Mouse (Mus musculus) yolk sac, embryonic 10.5 days (tissue): ENCODE results near the gene Trpm5.

Source experiments
- DNase-seq: peaks from one replicate; pipeline ENCODE4 v3.0.0-alpha.2; 2017; ENCODE audit warnings: low spot score

Trpm5 gene

DNA sequence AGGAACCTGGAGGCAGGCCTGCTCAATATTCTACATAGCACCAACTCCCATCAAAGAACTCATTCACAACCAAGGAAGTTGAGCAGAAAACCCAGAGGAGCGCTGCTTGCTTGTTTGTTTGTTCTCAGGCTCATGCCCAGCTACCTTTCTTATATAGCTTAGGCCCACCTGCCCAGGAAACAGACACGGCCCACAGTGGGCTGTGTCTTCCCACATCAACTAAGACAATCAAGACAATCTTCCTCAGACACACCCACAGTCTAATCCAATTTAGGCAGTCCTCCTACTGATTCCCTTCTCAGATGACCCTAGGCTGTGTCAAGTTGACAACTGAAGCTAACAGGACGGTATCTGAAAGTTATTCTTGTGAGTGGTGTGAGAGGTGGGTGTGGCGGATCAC lies 11.6 kb upstream of the Trpm5 start, which contains the start of gene Kcnq1:
Gene Kcnq1, plus strand, starts transcription at position 301 of the 400 bp plus-strand sequence.
- no peak for DNase-seq

DNA sequence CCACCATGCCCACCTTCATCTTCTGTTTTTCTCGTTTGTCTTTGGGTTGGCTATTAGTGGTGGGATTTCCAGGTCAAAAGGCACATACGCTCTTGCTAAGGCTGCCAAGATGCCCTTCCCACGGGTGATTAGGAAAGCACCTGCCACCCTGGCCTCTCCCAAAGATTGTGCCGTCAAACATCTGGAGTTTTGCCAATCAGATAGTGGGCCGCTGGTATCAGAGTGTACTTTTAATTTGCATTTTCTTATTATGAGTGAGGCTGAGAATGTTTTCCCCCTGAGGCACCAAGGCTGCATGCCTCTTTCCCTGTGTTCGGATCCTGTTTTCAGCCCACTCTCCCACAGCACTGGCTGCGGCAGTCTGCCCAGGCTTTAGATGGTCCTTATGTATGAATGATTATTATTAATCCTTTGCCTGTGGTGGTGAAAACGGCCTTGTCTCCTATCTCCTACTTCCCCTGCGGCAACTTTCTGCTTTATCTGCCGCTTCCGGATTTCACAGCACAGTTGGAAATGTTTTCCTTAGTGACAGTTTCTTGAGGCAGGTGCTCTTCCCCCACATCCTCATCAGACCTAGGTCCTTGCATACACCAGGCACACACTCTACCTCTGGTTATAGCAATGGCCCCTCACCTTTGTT lies 10.9 kb upstream of the Trpm5 start:
- DNase-seq = no peak

DNA sequence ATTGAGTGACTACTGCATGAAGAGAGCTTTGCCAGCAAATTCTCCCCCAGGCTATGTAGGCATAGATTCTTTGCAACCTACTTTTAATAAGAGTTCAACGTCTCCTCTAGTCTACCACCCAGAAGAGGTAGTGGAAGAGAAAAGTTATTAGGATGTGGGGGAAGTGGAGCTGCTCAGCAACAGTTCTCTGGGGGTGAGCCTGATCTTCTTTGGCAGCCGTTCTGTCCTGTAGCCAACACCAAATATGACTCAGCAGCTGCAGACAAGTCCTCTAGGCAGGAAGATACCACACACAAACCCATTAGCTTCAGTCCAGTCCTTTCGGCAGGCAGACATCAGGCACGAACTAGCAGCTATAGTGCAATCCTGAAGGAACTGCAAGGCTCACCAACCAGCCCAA lies 6.3 kb upstream of the Trpm5 start:
- DNase-seq = no peak

DNA sequence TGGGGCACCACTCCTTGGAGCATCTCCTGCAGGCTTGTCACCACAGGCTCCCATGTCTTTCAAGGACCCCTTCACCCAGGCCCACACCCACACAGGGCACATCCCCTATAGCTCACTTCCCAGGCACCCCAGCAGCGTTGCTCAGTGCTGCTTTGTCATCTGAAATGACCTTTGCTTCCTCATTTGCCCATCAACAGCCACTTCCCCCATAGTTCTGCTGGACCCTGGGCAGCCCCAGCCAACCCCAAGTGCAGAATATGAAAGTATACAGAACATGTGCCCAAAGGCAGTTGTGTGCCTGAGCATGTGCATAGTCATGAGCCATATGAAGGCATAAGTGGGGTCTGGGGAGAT lies 1.1 kb upstream of the Trpm5 start:
- DNase-seq = no peak

DNA sequence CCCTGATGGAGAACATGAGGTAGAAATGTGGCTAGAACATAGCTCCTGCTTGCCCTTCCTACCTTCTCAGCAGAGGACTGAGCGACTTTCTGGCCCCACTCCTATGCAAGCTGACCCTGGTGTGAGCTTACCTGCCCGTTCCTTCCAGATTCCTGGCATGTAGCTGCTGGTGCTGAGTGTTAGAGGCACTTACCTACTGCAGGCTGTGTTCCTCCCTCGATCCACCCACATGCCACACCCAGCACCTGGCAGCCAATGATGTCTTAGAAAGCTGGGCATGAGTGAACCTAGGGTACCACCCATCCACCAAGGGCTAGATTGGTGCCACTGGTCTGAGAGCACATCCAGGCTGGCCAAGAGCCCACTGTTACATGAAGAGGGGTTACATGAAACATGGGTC lies 595 bp downstream of the Trpm5 start:
- no peak for DNase-seq

DNA sequence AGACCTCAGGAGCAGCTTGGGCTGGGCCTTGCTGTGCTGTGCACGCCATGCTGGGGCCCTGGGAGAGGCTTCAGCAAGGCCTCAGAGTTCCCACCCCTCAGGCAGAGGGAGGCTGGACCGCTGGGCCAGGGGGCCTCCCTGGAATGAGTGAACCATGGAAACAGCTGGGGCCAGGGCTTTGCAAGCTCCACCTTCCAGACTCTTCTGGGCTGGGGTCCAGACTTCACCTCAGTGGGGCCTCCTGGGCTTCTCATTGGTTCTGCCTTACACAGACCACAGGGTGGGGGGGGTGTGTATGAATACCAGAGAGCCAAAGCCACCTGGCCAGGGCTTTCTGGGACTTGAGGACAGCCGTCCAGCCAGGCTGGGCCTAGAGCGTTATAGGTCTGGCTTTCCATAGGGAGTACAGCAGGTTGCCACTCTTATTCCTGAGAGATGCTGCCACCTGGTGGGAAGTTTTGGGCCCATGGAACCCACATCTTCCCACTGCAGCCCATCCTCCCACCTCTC lies 7.3 kb downstream of the Trpm5 start:
- DNase-seq = peak; percentile 31

DNA sequence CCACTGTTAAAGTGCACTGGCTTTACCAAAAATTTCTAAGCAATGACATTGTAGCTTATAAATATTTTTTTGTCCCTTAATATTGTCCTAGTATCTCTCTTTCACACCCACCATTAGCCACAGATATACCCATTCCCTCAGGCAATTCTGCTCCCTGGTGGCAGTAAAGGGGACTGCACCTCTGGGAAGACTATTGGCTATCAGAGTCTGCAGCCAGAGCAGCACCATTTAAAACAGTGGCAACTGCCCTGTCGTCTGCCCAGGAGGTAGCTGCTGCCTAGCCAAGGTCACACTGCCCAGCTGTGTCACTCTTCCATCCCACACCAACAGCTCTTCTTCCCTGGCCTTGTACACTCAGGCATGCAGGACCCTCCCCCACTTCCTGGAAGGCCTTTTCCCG lies 8.1 kb downstream of the Trpm5 start:
- peak; percentile 32 for DNase-seq

DNA sequence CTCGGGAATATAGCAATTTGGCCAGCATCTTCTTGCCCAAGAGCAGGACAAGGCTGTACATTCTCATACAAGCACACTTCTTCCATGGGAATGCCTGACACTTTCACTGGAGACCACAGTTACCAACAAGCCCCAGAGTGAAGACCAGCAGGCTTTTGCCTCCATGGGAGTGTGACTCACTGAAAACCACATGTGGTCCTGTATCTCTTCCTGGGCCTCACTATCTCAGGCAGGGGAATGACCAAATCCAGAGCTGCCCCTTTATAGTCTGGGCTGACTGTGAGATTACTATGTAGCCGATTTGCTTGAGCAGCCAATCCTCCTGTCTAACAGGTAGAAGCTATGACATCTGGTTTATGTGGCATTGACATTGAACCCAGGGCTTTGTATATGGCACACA lies 10.7 kb downstream of the Trpm5 start:
- no peak for DNase-seq

DNA sequence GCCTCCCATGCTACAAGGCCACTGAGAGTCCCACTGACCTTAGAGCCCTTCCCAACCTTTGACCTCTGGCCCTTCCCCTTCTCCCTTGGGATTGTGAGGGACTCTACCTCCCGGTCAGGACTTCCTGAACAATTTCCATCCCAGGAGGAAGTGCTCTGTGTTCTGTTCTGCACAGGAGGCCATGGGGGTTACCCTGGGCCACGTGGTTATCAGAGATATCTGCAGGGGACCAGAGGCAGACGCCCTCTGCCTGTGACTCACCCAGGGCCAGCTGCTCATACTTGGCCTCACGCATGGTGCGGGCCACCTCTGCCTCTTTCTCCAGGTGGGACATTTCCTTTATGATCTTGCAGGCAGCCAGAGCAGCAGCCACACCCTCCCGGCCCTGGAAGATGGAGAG lies 12.4 kb downstream of the Trpm5 start:
- DNase-seq = no peak

DNA sequence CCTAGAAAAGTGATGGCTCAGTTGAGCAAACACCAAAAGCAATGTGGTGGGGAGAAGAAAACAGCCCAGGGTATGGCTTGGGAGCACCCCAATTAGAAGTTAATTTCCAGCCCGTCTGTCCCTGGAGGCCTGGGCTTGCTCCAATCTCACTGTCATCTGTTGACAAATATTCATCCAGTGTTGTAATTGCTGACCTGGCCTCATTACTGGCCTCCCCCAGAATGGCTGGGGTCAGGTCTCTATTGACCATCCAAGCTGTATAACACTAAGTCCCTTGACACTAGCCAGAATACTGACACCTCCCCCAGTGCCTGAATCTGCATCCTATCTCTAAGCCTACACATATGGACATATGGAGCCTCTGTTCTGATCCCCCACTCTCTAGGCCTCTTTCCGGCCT lies 17.1 kb downstream of the Trpm5 start:
- DNase-seq = no peak

DNA sequence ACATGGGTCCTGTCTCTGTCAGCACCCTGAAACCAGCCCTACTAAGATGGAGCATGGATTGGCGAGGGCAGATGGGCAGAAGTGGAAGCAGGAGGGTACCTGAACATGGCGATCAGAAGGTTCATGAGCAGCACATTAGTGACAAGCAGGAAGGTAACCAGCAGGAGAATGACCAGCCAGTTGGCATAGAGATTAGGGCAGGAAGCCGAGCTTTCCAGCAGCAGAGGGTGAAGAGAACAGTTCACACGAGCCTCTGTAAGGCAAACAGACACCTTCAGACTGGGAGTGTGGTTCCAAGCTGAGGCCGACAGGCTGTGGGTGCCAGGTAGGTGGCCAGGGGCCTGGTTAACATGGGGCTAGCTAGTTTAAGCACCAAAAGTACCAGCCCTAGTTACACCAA lies 19.0 kb downstream of the Trpm5 start:
- no peak for DNase-seq

DNA sequence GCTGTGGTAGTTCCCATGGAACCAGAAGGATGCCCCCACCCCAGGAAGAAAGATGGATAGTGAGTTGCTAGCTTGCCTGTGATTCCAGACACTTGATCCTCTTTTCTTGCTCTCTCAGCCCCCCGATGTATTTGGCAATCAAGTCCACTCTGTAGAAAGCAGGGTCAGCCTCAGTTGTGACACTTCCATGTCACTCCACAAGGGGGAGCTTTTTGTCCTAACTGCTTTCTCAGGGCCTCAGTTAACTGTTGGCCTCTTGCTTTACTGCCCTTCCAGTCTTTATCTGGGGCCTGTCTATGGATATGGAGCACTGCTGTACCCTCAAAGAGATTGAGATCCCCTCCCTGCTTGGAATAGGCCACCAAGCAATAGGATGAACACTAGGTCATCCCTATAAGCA lies 21.4 kb downstream of the Trpm5 start:
- DNase-seq = no peak

DNA sequence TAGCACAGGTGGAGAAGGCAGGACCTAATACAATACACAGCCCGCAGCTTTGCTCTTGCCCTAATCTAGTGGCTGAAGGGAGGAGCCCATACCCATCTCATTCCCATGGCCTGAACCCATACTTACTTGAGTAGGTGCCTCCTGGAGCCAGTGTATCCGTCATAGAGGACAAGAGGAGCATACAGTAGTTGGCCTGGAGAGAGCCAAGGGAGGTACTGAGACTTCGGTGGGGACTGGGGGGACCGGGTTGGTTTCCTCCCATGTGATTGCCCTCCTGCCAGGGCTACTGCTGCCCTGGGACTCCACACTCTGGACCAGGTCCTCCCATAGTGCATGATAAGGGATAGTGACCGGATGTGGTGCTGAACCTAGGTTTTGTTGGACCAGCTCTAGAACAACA lies 21.8 kb downstream of the Trpm5 start:
- DNase-seq = no peak

DNA sequence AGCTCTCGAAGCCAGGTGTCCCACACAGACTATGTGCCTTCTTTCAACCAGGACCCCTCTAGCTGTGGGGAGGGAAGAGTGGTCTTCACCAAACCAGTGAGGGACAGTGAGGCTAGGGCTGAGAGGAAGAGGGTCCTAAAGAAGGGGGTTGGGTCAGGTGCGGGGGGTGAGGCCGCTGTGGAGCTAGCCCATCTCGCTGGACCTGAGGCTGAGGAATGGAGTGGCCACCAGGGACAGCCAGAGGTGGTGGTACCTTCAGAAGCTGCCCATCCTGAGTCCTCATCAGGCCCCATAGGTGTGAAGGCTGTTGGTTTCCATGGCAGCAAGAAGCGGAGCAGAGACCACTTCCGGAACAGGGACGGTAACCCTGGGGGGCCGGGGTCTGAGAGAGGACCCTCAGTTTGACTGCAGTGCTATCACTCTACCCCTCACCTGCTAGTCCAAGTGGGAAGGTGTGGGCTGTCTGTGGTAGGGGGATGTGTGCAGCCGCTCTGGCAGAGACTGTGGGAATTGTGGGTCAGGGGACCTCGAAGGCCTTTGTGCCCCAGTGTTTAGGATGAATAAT lies 23.9 kb downstream of the Trpm5 start:
- no peak for DNase-seq

DNA sequence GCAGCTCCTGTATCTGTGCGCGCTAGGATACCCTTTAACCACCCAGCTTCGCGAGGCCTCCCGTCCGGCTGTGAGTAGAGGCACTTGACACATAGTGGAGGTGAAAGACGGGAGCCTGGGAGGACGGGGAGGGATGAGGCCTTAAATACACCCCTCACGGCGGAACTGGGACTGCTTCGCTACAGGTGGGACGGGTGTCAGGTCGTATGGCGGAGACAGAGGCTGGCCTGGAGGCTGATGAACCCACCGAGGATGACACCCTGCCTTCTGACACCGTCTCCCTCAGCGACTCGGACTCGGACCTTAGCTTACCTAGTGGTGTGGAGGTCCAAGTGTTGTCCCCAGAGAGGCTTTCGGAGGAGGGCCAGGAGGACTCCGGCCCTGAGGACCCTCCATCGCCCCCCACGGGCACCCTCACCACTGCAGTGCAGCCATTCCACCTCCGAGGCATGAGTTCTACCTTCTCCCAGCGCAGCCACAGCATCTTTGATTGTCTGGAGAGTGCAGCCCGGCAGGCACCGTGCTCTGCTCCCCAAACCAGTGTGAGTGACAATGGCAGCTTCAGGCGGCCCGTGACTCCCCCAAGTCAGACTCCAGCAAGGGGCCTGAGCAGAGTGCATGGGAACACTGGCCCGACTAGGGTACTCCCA lies 24.6 kb downstream of the Trpm5 start:
- DNase-seq = no peak

DNA sequence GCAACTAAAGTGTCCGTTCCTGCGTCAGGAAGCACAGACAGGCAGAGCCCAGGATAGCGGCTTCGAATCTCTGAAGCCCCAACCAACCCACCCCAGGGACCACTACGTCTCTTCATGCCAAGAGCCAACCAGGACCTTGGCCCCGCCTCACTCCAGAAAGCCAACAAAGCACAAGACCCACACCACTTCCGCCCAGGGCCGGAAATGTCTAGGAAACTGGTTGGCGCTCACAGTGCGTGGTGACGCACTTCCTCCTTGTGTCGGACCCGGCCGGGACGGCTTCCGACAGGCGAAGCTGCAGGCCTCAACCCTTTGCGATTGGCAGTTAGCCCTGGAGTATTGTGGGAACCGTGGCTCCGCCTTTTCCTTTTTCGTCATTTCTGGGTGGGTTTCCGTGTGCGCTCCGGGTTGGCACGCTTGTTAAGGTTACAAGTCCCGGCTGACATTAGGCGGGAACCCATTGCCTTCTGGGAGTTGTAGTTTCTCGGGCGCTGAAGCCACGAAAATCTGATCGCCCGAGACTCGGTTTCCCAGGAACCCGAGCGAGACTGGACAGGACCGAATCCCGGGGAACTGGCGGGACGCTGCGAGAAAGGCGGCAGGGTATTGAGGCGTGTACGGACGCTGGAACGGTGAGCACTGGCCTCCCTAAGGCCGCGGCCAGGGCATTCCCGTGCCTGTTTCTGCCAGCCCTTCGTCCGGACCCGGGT lies 25.4 kb downstream of the Trpm5 start, which contains the start of gene Tssc4:
Gene Tssc4, plus strand, starts transcription at position 368 of the 710 bp plus-strand sequence.
- DNase-seq = peak; percentile 97

DNA sequence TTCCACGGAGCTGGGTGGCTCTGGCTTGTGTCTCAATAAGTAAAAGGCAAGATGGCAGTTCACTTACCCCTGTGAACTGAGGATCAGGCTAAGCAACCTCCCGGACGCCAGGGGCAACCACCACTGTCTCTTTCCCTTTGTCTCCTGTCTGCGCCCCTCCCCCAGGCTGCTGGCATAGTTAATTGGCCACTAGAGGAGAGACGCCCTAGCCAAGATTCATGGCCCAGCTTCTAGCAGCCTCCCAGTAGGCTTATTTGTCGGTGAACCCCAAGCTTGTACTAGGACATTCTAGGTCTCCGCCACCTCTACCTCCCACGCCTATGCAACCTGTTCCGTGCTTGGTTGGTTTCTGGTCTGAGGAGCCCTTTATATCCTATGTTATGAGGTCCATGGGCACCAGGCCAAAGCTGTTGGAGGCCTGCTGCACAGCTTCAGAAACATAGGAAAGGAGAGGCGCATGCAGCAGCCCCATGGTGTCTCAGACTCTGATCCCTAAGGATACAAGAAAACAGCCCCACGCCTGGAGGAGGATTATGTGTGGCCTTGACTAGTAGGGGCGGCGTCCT lies 26.0 kb downstream of the Trpm5 start:
- DNase-seq = no peak

DNA sequence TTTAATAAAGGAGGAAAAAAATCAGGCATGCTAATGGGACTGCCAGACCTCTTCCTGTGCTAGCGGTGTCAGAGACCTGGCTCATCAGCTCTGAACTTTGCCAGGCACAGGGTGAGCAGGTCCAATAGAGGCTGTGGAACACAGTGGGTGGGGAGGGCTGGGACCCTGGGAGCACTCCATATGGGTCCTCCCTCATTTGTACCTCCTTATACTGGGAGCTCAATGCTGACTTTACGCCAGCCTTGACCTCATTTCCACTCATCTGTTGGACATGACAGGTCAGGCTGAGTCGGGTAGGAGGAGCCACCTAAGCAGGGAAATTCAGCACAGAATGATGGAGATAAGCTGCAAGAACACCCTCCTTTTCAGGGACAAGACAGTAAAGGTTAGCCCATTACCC lies 26.5 kb downstream of the Trpm5 start:
- DNase-seq = no peak

DNA sequence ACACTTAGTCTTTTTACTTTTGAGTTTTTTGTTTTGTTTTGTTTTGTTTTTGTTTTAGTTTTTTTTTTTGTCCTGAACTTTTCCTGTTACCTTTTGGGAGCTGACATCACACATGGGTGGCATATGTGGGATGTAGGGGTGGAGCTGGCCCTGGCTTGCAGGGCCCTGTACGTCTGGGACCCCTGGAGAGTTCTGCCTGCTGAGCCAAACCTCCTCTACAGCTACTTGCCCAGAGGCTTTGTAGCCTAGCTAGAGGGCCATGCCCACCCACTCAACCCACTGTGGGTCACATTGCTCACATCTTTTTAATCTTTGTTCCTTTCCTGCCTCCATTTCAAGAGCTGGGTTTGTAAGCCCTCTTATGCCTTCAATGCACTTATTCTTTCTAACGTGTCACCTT lies 27.0 kb downstream of the Trpm5 start:
- DNase-seq = no peak

DNA sequence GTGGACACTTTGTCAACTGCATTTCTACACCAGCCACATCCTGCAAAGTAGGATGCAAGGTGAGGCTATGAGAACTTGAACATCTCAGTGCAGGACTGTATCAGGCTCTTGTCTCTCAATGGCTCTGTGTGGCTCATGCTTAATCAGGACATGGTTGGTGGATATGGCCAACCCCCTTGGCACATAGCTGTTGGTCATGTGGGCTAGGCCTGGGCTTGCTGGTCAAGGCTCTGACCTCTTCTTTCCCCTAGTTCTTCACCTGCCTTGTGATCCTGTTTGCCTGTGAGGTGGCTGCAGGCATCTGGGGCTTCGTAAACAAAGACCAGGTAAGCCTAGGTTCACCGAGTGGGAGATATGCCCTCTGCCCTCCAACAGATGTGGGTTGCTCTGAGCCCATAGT lies 28.8 kb downstream of the Trpm5 start:
- no peak for DNase-seq

DNA sequence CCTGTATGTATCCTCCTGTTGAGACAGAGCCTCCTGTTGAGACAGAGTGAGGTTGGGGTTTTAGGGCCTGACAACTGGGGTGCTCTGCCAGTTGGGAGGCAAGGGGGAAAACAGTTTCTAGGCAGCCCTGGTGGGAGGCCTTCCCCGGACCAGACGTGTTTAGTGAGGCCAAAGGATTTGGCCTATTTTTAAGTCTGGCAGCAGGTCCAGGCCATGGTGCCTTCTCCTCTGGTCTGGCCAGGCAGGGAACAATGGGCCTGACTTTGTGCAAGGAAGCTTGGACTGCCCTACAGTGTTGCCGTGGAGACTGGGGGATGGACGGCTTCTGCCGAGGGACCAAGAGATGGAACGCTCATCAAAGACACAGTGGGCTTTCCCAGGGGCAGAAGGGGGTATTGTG lies 30.2 kb downstream of the Trpm5 start:
- no peak for DNase-seq

DNA sequence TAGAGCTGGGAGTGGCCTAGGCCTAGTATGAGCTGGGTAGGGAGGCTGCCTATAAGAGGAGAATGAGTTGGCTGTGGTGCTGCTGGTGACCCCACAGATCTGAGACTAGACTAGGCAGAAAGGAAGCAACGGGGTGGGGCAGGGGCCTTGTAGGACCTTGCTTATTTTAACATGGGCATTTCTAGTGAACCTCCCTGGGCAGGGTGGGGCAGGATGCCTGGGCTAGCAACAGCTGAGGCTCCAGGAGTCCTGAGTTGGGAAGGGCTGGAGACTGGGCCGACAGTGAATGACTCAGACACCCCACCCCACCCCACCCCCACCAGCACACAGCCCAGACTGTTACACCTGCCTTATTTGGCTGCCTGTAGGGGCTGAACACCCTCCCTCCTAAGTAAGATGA lies 31.7 kb downstream of the Trpm5 start:
- DNase-seq = no peak
